Comparison of ENCODE assay signal across 9 mouse cellular contexts in the genomic region with DNA sequence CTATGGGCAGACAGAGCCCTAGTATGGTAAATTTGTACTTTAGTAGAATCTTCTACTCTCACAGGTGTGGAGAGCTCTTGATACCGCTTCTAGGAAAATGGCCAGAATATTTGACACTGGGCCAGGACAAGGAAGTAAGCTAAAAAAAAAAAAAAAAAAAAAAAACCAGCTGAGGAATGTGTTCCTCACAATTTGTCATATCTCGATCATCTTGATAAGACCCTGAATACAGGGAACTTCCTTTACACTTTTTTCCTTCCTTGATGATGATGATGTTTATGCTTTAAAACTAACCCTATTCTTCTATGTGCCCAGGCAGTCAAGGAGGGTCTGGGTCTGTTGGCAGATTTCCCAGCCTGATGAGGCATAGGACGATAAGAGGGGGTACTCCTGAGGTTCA. TPM values are rescaled to one million over a fixed set of nuclear protein-coding genes. Genes with fewer than 3 reads are reported as not detected.
DNase-seq lines count a peak whose midpoint lies in the region; ATAC-seq and TF ChIP-seq lines count a peak whose summit lies in the region.
"Not testable (repeated sequence)": the region's sequence is repeated elsewhere in the genome, so short reads cannot be mapped to it uniquely, and the experiment has no call there.
"Had no signal": no experiment of that assay in that cellular context is flagged by ENCODE, and none has a peak within 500 bp of the region (broad histone marks: within the 10 kb centered on the region; RNA-seq: fewer than 3 reads in every experiment).

No protein-coding gene starts in this region.

- not testable (repeated sequence) for TF ChIP-seq EP300 in MEL (IDR thresholded peaks at IDR 0.05; ENCODE audit: low read depth in 1 of 2, low read length in 2 of 2); heart, postnatal 0 days (IDR thresholded peaks at IDR 0.05; ENCODE audit: low read depth)
- peak; percentile 64 for TF ChIP-seq EP300 in lung, postnatal 0 days (IDR thresholded peaks at IDR 0.05)

- TF ChIP-seq RAD21 in MEL (IDR thresholded peaks at IDR 0.05; ENCODE audit: low read depth, low read length) = not testable (repeated sequence)

- not testable (repeated sequence) for DNase-seq in MEL (ENCODE audit: low read depth, low spot score); gastrocnemius, adult 2 months; heart, postnatal 0 days (ENCODE audit: low spot score)
- peak; percentile 36 for DNase-seq in lung, embryonic 14.5 days
- DNase-seq in lung, postnatal 0 days (ENCODE audit: low spot score) = peak; percentile 15
- DNase-seq in lung, postnatal 14 days = peak; percentile 24
- peak; percentile 13 for DNase-seq in lung, postnatal 36 days

- H3K4me3 ChIP-seq in MEL (ENCODE audit: control insufficient read depth in 1 of 2, insufficient read depth in 1 of 2, low read depth in 2 of 2, low read length in 2 of 2); gastrocnemius, adult 2 months; heart, postnatal 0 days (ENCODE audit: low read depth, low read length); lung, embryonic 14.5 days (ENCODE audit: low read depth, low read length); lung, postnatal 0 days (ENCODE audit: low read depth, low read length); olfactory bulb, adult 2 months (ENCODE audit: insufficient read depth, low read depth, low read length): not testable (repeated sequence)

- not testable (repeated sequence) for TF ChIP-seq POLR2A in MEL (IDR thresholded peaks at IDR 0.05; ENCODE audit: control insufficient read depth in 1 of 2, insufficient read depth in 1 of 2, low read depth in 1 of 2, low read length in 2 of 2, poor library complexity in 1 of 2); olfactory bulb, adult 2 months (IDR thresholded peaks at IDR 0.05; ENCODE audit: insufficient read depth, low read depth, low read length)

- H3K27me3 ChIP-seq in MEL (ENCODE audit: control insufficient read depth in 1 of 2, insufficient read depth in 2 of 2, low read length in 2 of 2); heart, postnatal 0 days (ENCODE audit: control insufficient read depth, insufficient read depth, low read length); lung, embryonic 14.5 days (ENCODE audit: insufficient read depth, low read length); lung, postnatal 0 days (replicated peaks; ENCODE audit: insufficient read depth, low read length): not testable (repeated sequence)

- WGBS in heart, postnatal 0 days = 52% methylated on average over 2 of the region's 3 CpGs
- WGBS in lung, embryonic 14.5 days = 76% methylated on average over 3 of the region's 3 CpGs
- 34% methylated on average over 3 of the region's 3 CpGs for WGBS in lung, postnatal 0 days
- WGBS in olfactory bulb, adult 2 months = 52% methylated on average over 3 of the region's 3 CpGs

- peaks cover 4 to 15% of the 10 kb centered on the region in 2 experiments; a peak in 2 of 4 replicates for H3K36me3 ChIP-seq in MEL (ENCODE audit: control insufficient read depth in 1 of 2, insufficient read depth in 2 of 2, low read length in 2 of 2)
- not testable (repeated sequence) for H3K36me3 ChIP-seq in heart, postnatal 0 days (replicated peaks; ENCODE audit: control insufficient read depth, insufficient read depth, low read length); lung, embryonic 14.5 days (ENCODE audit: insufficient read depth); lung, postnatal 0 days (ENCODE audit: insufficient read depth, low read length)

- not testable (repeated sequence) for TF ChIP-seq CTCF in MEL (IDR thresholded peaks at IDR 0.05 in 2 of 3, conservative IDR thresholded peaks at IDR 0.05 in 1 of 3; ENCODE audit: control insufficient read depth in 1 of 3, insufficient read depth in 1 of 3, low read depth in 2 of 3, low read length in 3 of 3, poor library complexity in 1 of 3, severe bottlenecking in 1 of 3); gastrocnemius, adult 2 months (IDR thresholded peaks at IDR 0.05); heart, postnatal 0 days (IDR thresholded peaks at IDR 0.05; ENCODE audit: low read depth); lung, embryonic 14.5 days (IDR thresholded peaks at IDR 0.05; ENCODE audit: low read depth); lung, postnatal 0 days (IDR thresholded peaks at IDR 0.05); olfactory bulb, adult 2 months (IDR thresholded peaks at IDR 0.05; ENCODE audit: insufficient read depth, low read depth, low read length)

- H3K4me2 ChIP-seq in heart, postnatal 0 days (ENCODE audit: low read depth, low read length); lung, embryonic 14.5 days; lung, postnatal 0 days (replicated peaks; ENCODE audit: low read depth, low read length): not testable (repeated sequence)

- peaks cover 43% of the 10 kb centered on the region for H3K79me2 ChIP-seq in MEL (ENCODE audit: control insufficient read depth, insufficient read depth, low read length, poor library complexity)

- intact Hi-C loops in gastrocnemius, adult 2 months (cut with DNase I) = not testable (repeated sequence)

- ATAC-seq in heart, postnatal 0 days (ENCODE audit: insufficient read depth, low read depth); lung, embryonic 14.5 days (ENCODE audit: insufficient read depth); lung, postnatal 0 days: not testable (repeated sequence)

- not testable (repeated sequence) for H3K27ac ChIP-seq in MEL (ENCODE audit: control insufficient read depth, low read depth, low read length); lung, embryonic 14.5 days (ENCODE audit: low read depth); lung, postnatal 0 days (ENCODE audit: low read length)
- H3K27ac ChIP-seq in gastrocnemius, adult 2 months = peak overlapping the region; percentile 1; the same call in 1 of the 2 replicates
- H3K27ac ChIP-seq in heart, postnatal 0 days (ENCODE audit: low read depth) = 0 out of 2 replicates have a peak overlapping the region, but pooled peaks have one; percentile 17
- H3K27ac ChIP-seq in olfactory bulb, adult 2 months (ENCODE audit: insufficient read depth, low read depth, low read length) = peak overlapping the region; percentile 83

- not testable (repeated sequence) for H3K9me3 ChIP-seq in MEL (replicated peaks; ENCODE audit: insufficient read depth, low read length); heart, postnatal 0 days (replicated peaks; ENCODE audit: control insufficient read depth, low read length); lung, embryonic 14.5 days (ENCODE audit: low read depth, low read length); lung, postnatal 0 days (ENCODE audit: low read length)

- H3K9ac ChIP-seq in MEL (ENCODE audit: control insufficient read depth, low read depth, low read length, poor library complexity, severe bottlenecking); heart, postnatal 0 days (replicated peaks; ENCODE audit: low read depth, low read length); lung, embryonic 14.5 days; lung, postnatal 0 days (replicated peaks; ENCODE audit: low read depth): not testable (repeated sequence)

- peaks cover 0 to 12% of the 10 kb centered on the region in 2 experiments; a peak in 2 of 4 replicates for H3K4me1 ChIP-seq in MEL (ENCODE audit: control insufficient read depth in 1 of 2, insufficient read depth in 2 of 2, low read length in 2 of 2)
- not testable (repeated sequence) for H3K4me1 ChIP-seq in heart, postnatal 0 days (ENCODE audit: control insufficient read depth, insufficient read depth); lung, embryonic 14.5 days (ENCODE audit: insufficient read depth); lung, postnatal 0 days (ENCODE audit: insufficient read depth, low read depth, low read length); olfactory bulb, adult 2 months (ENCODE audit: control insufficient read depth, insufficient read depth, low read length)

TF ChIP-seq in MEL, 35 proteins besides CTCF, POLR2A, EP300 and RAD21:
- TF ChIP-seq ZNF384 (IDR thresholded peaks at IDR 0.05; ENCODE audit: low read depth, low read length) (peak; percentile 60), GATA1 (IDR thresholded peaks at IDR 0.05; ENCODE audit: low read depth, low read length) (0 out of 2 replicates have a peak, but pooled peaks have one; percentile 7)

RNA-seq across cellular contexts. Expression of a gene that starts 2.9 kb away (rescaled TPM):
- total RNA-seq in MEL (2012; rRNA removed) = 3.9 and 7.4 TPM in 2 replicates
- 100 to 1,000 TPM in 1 of 2 experiments, 1 to 10 TPM in 1; 9.8 to 539 TPM for polyA plus RNA-seq in MEL (2012; ENCODE audit: insufficient read depth in 1 of 2, insufficient read length in 2 of 2, low read depth in 1 of 2, low replicate concordance in 2 of 2, missing spikeins in 1 of 2)
- total RNA-seq in gastrocnemius, adult 2 months (2021) = 1 to 10 TPM; 2.8 TPM
- 0.43 and 2.0 TPM in 2 replicates for total RNA-seq in heart, postnatal 0 days (2014; rRNA removed; ENCODE audit: low replicate concordance)
- 2.7 and 3.4 TPM in 2 replicates for polyA plus RNA-seq in heart, postnatal 0 days (2015; fragmentation: Nextera tagmentation; extraction: Ambion mirVana)
- 26.1 and 27.9 TPM in 2 replicates for polyA plus RNA-seq in lung, embryonic 14.5 days (2014; fragmentation: Nextera tagmentation; extraction: Ambion mirVana)
- polyA plus RNA-seq in lung, postnatal 0 days (2015; fragmentation: Nextera tagmentation; extraction: Ambion mirVana) = 2.6 and 3.8 TPM in 2 replicates
- polyA plus RNA-seq in olfactory bulb, adult 2 months (2012; ENCODE audit: insufficient read depth, insufficient read length, low replicate concordance, missing spikeins) = not detected in 2 replicates
- polyA plus RNA-seq: adrenal gland, adult 2 months had no signal
